Mouse (Mus musculus) liver, embryonic 15.5 days (tissue): ENCODE results near the gene Lenep. TPM values are rescaled to one million over a fixed set of nuclear protein-coding genes. Genes with fewer than 3 reads are reported as not detected.

Experiments used
- ATAC-seq: fragments of 200-750 bp; cut with Nextera tagmentation; 2 replicates; pipeline ENCODE4 v1.8.0; 2017; ENCODE audit warnings: moderate number of reproducible peaks, mild to moderate bottlenecking, moderate library complexity; ENCODE audit not compliant: insufficient read depth
- H3K27ac ChIP-seq: fragments of 300-500 bp; sonication (generic); replicated peaks from 2 replicates; pipeline ENCODE4 v1.5.1; 2015; ENCODE audit warnings: mild to moderate bottlenecking, inconsistent platforms
- H3K27me3 ChIP-seq: fragments of 300-500 bp; sonication (generic); 2 replicates; pipeline ENCODE4 v1.6.1; 2015; ENCODE audit warnings: mild to moderate bottlenecking, inconsistent platforms
- H3K36me3 ChIP-seq: fragments of 300-500 bp; sonication (generic); replicated peaks from 2 replicates; pipeline ENCODE4 v1.6.1; 2015; ENCODE audit warnings: moderate library complexity, mild to moderate bottlenecking, inconsistent platforms
- H3K4me1 ChIP-seq: fragments of 300-500 bp; sonication (generic); replicated peaks from 2 replicates; pipeline ENCODE4 v1.6.1; 2015; ENCODE audit warnings: inconsistent platforms
- H3K4me2 ChIP-seq: fragments of 300-500 bp; sonication (generic); 2 replicates; pipeline ENCODE4 v1.6.1; 2015; ENCODE audit warnings: moderate library complexity, mild to moderate bottlenecking, inconsistent platforms
- H3K4me3 ChIP-seq: fragments of 300-500 bp; sonication (generic); replicated peaks from 2 replicates; pipeline ENCODE4 v1.5.1; 2015; ENCODE audit warnings: mild to moderate bottlenecking, inconsistent platforms
- H3K9ac ChIP-seq: fragments of 300-500 bp; sonication (generic); 2 replicates; pipeline ENCODE4 v1.6.1; 2015; ENCODE audit warnings: moderate library complexity, mild to moderate bottlenecking, inconsistent platforms
- H3K9me3 ChIP-seq: fragments of 300-500 bp; sonication (generic); replicated peaks from 2 replicates; pipeline ENCODE4 v1.6.1; 2016; ENCODE audit warnings: inconsistent platforms
- WGBS: fragments of 180-500 bp; shearing (Covaris S2); methylation state at CpG from one replicate; pipeline ENCODE4 v1.1.7; 2015; ENCODE audit warnings: mixed read lengths; ENCODE audit not compliant: insufficient replicate concordance; 5-methylcytosine and 5-hydroxymethylcytosine counted together
- polyA plus RNA-seq: library from polyadenylated mRNA; unstranded; fragments of >200 nt; fragmentation: Nextera tagmentation; extraction: Ambion mirVana; gene quantifications from 2 replicates; pipeline ENCODE4 v1.2.1, GENCODE M21; 2015

The Lenep gene
- polyA plus RNA-seq, 1 experiment from 2014 or later: not detected

DNA sequence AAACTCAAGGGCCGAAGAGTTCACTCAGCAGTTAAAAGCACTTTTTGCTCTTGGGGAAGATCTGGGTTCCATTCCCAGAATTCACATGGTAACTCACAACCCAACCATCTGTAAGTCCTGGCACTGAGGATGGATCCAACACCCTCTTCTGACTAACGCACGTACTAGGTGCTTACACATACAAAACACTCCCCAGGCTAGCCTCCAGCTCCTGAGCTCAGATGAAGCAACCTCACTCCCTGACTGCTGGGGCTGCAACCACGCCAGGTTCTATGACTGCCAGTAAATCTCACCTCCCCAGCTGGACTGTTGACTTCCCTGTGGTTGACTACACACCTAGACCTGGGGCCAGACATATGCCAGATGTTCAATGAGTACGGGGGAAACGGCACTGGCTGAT is 4.3 kb upstream of the Lenep start:
- H3K4me3 ChIP-seq: no peak overlapping the region
- no peak overlapping the region for H3K9ac ChIP-seq
- H3K9me3 ChIP-seq: no peaks in the 10 kb centered on the region
- H3K4me1 ChIP-seq: peaks cover 12% of the 10 kb centered on the region
- ATAC-seq: no peak
- H3K36me3 ChIP-seq: peaks cover 51% of the 10 kb centered on the region
- H3K4me2 ChIP-seq: no peak overlapping the region
- no peak overlapping the region for H3K27ac ChIP-seq
- no peaks in the 10 kb centered on the region for H3K27me3 ChIP-seq
- 80% methylated on average over 6 of the region's 6 CpGs for WGBS

DNA sequence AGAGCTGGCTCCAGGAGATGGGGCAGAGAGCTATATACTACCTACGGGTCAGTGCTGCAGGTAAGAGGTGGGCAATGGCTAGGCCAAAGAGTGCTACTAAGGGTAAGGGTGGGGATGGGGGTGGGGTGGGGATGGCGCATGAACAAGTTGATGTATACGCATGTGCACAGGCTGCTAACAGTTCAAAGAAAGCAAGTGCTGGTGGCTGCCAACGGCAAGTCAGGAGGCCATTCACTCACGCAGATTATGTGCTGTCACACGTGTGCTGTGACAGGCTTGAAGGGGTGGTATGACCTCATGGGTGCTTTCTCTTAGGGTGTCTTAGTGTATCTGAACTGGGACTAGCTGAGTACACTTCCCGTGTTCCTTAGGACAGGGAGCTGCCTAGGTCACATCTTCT is 1.3 kb downstream of the Lenep start:
- Histone ChIP-seq H3K4me3 (no peak overlapping the region), H3K4me1 (peaks cover 13% of the 10 kb centered on the region), H3K9ac (no peak overlapping the region), H3K9me3 (no peaks in the 10 kb centered on the region), H3K36me3 (peaks cover 36% of the 10 kb centered on the region), H3K27ac (no peak overlapping the region), H3K4me2 (no peak overlapping the region), H3K27me3 (no peaks in the 10 kb centered on the region)
- ATAC-seq: no peak
- 72% methylated on average over 7 of the region's 7 CpGs for WGBS

DNA sequence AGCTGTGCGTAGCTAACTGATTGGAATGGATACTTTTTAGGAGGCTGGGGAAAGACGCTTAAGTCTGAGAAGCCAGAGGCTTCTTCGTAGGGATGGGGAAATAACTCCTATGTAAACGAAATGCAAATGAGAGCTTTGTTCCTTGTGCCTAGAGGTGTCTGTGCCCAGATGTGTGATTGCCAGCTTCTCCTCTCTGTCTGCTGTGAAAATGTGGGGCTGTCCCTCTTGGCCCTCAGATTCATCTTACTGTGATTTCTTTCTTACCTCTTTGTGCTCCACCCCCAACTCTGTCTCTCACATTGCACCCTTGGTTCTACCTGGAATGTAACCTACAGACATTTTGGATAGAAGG is 6.0 kb downstream of the Lenep start:
- Histone ChIP-seq H3K4me2 (peak overlapping the region; percentile 97), H3K27ac (no peak overlapping the region), H3K9me3 (no peaks in the 10 kb centered on the region), H3K9ac (peak overlapping the region; percentile 63), H3K4me3 (peak overlapping the region; percentile 66), H3K4me1 (peaks cover 59% of the 10 kb centered on the region), H3K27me3 (peaks cover 37% of the 10 kb centered on the region), H3K36me3 (peaks cover 3% of the 10 kb centered on the region)
- no peak for ATAC-seq
- under 1% methylated on average over 4 of the region's 4 CpGs for WGBS

DNA sequence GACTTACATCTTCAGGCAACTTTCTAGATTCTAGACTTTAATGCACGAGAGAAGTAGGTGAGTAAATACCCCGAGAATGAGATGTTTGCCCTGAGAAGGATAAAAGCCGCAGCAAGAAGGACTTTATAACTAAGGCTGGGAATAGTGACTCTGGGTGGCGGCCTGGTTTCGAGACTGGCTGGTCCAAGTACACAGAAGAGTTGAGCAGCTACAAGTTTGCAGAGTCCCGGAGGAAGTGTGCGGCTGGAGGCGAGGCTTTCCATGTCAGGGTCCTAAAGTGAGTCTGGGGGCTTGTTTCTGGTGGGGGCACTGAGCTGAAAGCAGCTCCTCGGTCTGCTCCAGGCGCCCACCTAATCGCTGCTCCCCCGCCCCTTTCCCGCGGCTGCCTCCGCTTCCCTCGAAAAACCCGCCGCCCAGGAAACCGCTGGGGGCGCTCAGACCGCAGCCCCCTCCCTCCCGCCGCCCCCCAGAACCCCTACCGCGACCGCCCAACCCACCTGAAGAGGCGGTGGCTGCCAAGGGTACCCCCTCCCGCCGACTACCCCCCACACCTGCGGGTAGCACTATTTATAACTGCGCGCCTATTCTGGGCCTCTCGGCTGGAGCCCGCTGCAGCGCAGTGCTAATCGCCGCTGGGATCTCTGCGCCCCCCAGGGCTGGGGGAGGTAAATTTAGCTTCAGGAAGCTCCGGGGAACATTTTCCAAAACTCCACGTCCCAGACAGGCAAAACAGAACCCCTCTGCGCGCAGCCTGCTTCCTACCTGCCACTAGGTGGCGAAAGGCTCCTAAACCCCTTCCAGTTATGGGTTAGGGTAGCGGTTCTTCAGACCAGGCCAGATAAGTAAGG is 6.6 kb downstream of the Lenep start:
- Histone ChIP-seq H3K27me3 (peaks cover 43% of the 10 kb centered on the region), H3K36me3 (no peaks in the 10 kb centered on the region), H3K4me2 (peak overlapping the region; percentile 97), H3K9ac (peak overlapping the region; percentile 63), H3K9me3 (no peaks in the 10 kb centered on the region), H3K4me1 (peaks cover 65% of the 10 kb centered on the region), H3K27ac (peak overlapping the region; percentile 48; the same call in 1 of the 2 replicates), H3K4me3 (peak overlapping the region; percentile 66)
- ATAC-seq: no peak
- under 1% methylated on average over 44 of the region's 44 CpGs for WGBS

DNA sequence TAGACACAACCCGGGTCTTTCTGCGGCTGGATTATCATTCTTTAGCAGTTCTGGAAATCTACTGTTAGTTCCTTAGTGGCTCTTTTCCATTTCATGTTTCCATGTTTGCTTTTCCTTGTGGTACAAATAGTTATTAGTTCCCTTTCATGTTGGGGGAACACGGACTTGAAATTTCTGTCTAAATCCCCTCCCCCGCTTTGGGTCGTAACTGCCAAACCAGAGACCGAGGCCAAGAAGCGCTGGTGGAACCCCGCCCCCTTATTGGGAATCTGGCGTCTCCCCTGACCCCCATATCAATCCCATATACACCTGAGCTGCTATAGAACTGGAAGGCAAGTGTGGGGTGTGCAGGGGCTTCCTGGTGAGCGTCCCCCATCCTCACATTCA is 7.2 kb downstream of the Lenep start:
- Histone ChIP-seq H3K9ac (peak overlapping the region; percentile 63), H3K4me1 (peaks cover 71% of the 10 kb centered on the region), H3K36me3 (no peaks in the 10 kb centered on the region), H3K4me2 (peak overlapping the region; percentile 97), H3K27ac (peak overlapping the region; percentile 72), H3K9me3 (no peaks in the 10 kb centered on the region), H3K27me3 (peaks cover 49% of the 10 kb centered on the region), H3K4me3 (peak overlapping the region; percentile 66)
- 4% methylated on average over 10 of the region's 10 CpGs for WGBS
- ATAC-seq: no peak

DNA sequence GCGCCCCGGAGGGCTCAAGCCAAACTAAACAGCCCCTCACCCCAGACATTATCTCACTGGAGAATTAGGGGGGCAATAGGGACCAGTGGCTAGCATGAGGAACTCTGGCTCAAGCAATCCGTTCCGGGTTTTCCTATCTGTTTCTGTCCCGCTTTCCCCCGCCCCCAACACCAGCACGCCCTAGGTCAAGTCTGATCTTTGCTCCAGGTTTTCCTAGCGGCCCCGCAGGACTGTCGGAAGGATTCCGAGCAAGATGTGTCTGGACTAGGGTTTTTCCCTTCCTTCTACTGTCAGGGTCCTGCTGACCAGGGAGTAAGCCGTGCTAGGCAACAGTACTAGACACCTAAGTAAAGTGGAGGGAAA is 7.7 kb downstream of the Lenep start:
- Histone ChIP-seq H3K4me3 (peak overlapping the region; percentile 66), H3K36me3 (no peaks in the 10 kb centered on the region), H3K27me3 (peaks cover 49% of the 10 kb centered on the region), H3K4me2 (peak overlapping the region; percentile 97), H3K9me3 (no peaks in the 10 kb centered on the region), H3K9ac (peak overlapping the region; percentile 63), H3K27ac (peak overlapping the region; percentile 87), H3K4me1 (peaks cover 76% of the 10 kb centered on the region)
- under 1% methylated on average over 12 of the region's 12 CpGs for WGBS
- no peak for ATAC-seq

DNA sequence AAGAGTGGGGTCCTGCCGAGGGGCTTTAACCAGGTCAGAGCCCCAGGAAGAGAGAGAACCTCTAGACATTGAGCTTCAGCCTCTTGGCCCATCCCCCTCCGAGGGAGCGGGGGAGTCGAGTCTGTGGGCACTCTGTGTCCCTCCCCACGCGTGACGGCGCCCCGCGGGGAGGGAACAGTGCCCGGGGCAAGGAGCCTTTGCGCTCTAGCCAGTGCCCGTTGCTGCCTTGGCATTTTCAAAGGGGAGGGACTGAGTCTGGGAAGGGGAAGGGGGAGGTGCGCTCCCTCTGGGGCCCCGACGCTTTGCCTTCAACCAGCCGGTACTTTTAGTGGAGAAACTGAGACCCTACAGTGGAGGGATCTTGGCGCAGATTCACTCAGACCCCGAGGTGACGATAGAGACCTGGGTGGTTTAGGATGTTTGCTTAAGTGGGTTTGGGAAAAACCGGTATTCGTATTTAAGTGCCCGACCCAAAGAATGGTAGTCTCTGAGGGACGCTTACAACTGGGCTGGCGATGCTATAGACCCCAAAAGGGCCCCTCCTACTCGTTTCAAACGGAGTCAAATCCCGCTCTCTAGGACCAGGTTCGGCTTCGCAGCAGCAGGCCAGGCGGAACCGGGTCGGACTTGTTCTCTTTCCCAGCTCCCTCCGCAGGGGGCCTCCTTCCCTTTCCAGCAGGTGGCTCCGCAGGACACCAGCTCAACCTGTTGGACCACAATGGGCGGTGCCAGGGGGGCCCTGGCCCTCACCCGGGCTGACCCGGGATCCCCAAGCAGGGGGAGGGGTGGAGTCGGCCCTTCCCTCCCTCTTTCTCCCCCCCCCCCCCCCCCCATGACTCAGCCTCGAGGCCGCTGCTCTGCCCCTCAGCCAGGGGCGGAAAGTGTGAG is 8.3 kb downstream of the Lenep start, which contains the start of gene Zbtb7b:
Gene Zbtb7b, minus strand, starts transcription at position 771 of the 888 bp plus-strand sequence.
- peak; percentile 54 for ATAC-seq
- Histone ChIP-seq H3K9ac (peak within 1 kb of the TSS; percentile 63), H3K27ac (peak within 1 kb of the TSS; percentile 87), H3K4me3 (peak within 1 kb of the TSS; percentile 66), H3K4me1 (peaks cover 80% of the 10 kb centered on the region), H3K36me3 (no peaks in the 10 kb centered on the region), H3K4me2 (peak within 1 kb of the TSS; percentile 97), H3K27me3 (peaks cover 49% of the 10 kb centered on the region), H3K9me3 (no peaks in the 10 kb centered on the region)
- under 1% methylated on average over 40 of the region's 42 CpGs for WGBS

DNA sequence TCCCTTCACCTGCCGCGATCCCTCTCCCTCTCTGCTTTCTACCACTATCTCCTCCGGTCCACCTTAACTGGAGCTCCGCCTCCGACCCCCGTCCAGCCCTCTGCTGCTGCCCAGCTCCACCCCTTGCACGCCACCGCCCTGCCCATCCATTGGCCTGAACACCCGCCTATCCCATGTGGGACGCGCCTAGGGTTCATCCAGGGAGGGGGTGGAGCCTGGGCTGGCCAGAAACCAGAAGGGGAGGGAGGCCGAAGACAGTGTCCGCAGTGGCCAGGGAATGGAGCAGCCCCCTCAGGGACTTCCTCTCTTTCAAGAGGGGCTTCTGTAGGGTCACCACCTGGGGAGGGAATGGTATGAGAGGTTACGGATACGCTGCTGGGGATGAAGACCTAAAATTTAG is 9.0 kb downstream of the Lenep start:
- H3K4me3 ChIP-seq: peak overlapping the region; percentile 66
- WGBS: under 1% methylated on average over 15 of the region's 15 CpGs
- no peaks in the 10 kb centered on the region for H3K36me3 ChIP-seq
- H3K4me1 ChIP-seq: peaks cover 82% of the 10 kb centered on the region
- ATAC-seq: peak; percentile 89
- peak overlapping the region; percentile 97 for H3K4me2 ChIP-seq
- peaks cover 49% of the 10 kb centered on the region for H3K27me3 ChIP-seq
- H3K9ac ChIP-seq: peak overlapping the region; percentile 63
- no peaks in the 10 kb centered on the region for H3K9me3 ChIP-seq
- peak overlapping the region; percentile 87 for H3K27ac ChIP-seq

DNA sequence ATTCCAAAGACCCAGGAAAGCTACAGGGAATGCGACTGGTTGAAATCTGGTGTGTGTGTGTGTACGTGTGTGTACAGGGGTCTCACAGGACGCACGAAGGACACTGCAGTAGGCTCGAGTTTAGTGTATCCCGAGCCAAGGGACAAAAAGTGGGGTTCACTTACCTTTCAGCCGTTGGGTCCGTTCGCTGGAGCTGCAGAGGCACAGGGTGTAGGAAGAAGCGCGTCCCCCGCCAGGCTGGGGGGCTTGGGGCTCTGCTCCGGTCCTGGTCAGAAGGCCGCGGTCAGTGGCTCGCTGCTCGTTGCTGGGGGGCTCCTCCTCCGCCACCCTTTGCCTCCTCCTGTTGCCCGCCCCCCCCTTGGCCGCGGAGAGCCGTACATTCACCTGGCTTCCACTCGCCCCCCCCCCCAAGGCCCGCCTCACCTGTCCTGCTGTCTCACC is 9.7 kb downstream of the Lenep start:
- no peaks in the 10 kb centered on the region for H3K36me3 ChIP-seq
- peak overlapping the region; percentile 54 for H3K9ac ChIP-seq
- peak overlapping the region; percentile 66 for H3K4me3 ChIP-seq
- H3K4me2 ChIP-seq: peak overlapping the region; percentile 97
- peaks cover 49% of the 10 kb centered on the region for H3K27me3 ChIP-seq
- peak overlapping the region; percentile 71 for H3K27ac ChIP-seq
- H3K4me1 ChIP-seq: peaks cover 89% of the 10 kb centered on the region
- ATAC-seq: no peak
- H3K9me3 ChIP-seq: no peaks in the 10 kb centered on the region
- WGBS: 1% methylated on average over 23 of the region's 24 CpGs

DNA sequence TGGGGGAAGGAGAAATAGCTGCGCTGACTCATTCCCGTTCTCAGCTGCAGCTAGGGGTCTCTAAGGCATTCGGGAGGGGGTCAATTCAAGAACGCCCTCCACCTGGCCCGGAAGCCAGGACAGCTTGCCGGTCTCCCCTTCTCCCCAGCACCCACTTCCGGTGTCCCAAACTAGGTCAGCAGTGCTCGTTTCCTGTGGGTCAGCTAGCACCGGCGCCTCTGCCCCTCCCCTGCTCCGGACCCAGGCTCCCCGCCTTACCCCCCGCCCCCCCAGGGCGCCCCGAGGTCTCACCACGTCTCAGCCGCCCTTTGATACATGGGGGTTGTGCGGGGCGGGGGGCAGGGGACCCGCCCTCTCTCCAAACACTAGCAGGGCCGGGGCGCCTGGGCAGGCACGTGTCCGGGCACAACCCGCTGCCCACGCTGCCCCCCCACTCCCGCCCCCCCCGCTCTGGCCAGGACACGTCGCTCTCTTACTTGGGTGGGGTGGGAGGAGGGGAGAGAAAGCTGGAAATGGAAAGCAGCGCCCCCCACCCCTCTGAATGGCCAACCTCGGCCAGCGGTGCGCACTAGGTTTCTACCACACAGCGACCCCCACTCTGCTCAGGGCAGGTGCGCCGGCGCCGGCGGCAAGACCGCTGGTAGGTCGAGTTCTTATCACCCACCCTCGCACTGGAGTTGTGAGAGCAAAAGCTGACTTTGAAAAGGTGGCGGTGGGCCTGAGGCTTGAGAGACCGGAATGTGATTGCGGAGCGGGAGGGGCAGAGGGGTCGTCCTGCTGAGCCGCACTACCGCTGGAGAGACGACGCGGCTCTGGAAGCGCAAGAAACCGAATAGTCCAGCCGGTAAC is 10.7 kb downstream of the Lenep start:
- ATAC-seq: 0 out of 2 replicates have a peak, but pooled peaks have one; percentile 3
- H3K4me3 ChIP-seq: peak overlapping the region; percentile 66
- no peaks in the 10 kb centered on the region for H3K36me3 ChIP-seq
- H3K4me1 ChIP-seq: peaks cover 97% of the 10 kb centered on the region
- H3K27ac ChIP-seq: peak overlapping the region; percentile 71
- H3K9me3 ChIP-seq: no peaks in the 10 kb centered on the region
- peak overlapping the region; percentile 54 for H3K9ac ChIP-seq
- peaks cover 49% of the 10 kb centered on the region for H3K27me3 ChIP-seq
- 1% methylated on average over 56 of the region's 56 CpGs for WGBS
- H3K4me2 ChIP-seq: peak overlapping the region; percentile 97
